Mouse (Mus musculus) hindlimb bud, embryonic 11.5 days (tissue): ENCODE measurements around the gene Cfap77.

Experiments
- DNase-seq: peaks from one replicate; pipeline ENCODE4 v3.0.0-alpha.2; 2012; ENCODE audit warnings: low read depth, low spot score; ENCODE audit errors: extremely low spot score

Cfap77 gene

GRCm38 (mm10) chr2:29052943-29053454 lies 1.9 kb downstream of the Cfap77 start:
- no peak for DNase-seq

- no peak for DNase-seq
These were observed 2.9 kb downstream of the Cfap77 start for GRCm38 (mm10) chr2:29051932-29052331.

GRCm38 (mm10) chr2:29046151-29046550 lies 8.7 kb downstream of the Cfap77 start:
- DNase-seq, result no peak

- DNase-seq, result no peak
These were observed 12.7 kb downstream of the Cfap77 start for GRCm38 (mm10) chr2:29042124-29042523.

GRCm38 (mm10) chr2:29041477-29041768 lies 13.4 kb downstream of the Cfap77 start:
- DNase-seq, result no peak

GRCm38 (mm10) chr2:29040594-29041476 lies 14.0 kb downstream of the Cfap77 start:
- DNase-seq, result no peak

- no peak for DNase-seq
These were observed 15.1 kb downstream of the Cfap77 start for GRCm38 (mm10) chr2:29039741-29040140.

- DNase-seq, result no peak
These were observed 19.2 kb downstream of the Cfap77 start for GRCm38 (mm10) chr2:29035698-29036097.

GRCm38 (mm10) chr2:29034542-29035475 lies 20.1 kb downstream of the Cfap77 start:
- DNase-seq, result no peak

- DNase-seq, result no peak
These were observed 22.9 kb downstream of the Cfap77 start for GRCm38 (mm10) chr2:29031951-29032350.

GRCm38 (mm10) chr2:29030048-29030734 lies 24.7 kb downstream of the Cfap77 start:
- DNase-seq, result no peak

GRCm38 (mm10) chr2:29025284-29025683 lies 29.6 kb downstream of the Cfap77 start:
- no peak for DNase-seq

GRCm38 (mm10) chr2:29023001-29023400 lies 31.9 kb downstream of the Cfap77 start:
- no peak for DNase-seq

GRCm38 (mm10) chr2:29021025-29021424 lies 33.8 kb downstream of the Cfap77 start:
- DNase-seq, result no peak

GRCm38 (mm10) chr2:29018680-29019079 lies 36.2 kb downstream of the Cfap77 start:
- no peak for DNase-seq

- no peak for DNase-seq
These were observed 38.0 kb downstream of the Cfap77 start for GRCm38 (mm10) chr2:29016599-29017587.

GRCm38 (mm10) chr2:29012523-29012922 lies 42.3 kb downstream of the Cfap77 start:
- DNase-seq, result no peak

- no peak for DNase-seq
These were observed 47.2 kb downstream of the Cfap77 start for GRCm38 (mm10) chr2:29007656-29008055.

GRCm38 (mm10) chr2:29006455-29007034 lies 48.3 kb downstream of the Cfap77 start:
- no peak for DNase-seq

- DNase-seq, result no peak
These were observed 50.8 kb downstream of the Cfap77 start for GRCm38 (mm10) chr2:29004037-29004436.
